Mouse (Mus musculus): ENCODE data around the gene Tnr. TPM values are rescaled to one million over a fixed set of nuclear protein-coding genes. Genes with fewer than 3 reads are reported as not detected.

The Tnr gene
- polyA plus RNA-seq, 2 experiments from 2014 or later = 0.04 TPM; not detected in 1

- no peak for ATAC-seq
These were observed 444.8 kb downstream of the Tnr start for GRCm38 (mm10) chr1:159968395-159968794.

DNA sequence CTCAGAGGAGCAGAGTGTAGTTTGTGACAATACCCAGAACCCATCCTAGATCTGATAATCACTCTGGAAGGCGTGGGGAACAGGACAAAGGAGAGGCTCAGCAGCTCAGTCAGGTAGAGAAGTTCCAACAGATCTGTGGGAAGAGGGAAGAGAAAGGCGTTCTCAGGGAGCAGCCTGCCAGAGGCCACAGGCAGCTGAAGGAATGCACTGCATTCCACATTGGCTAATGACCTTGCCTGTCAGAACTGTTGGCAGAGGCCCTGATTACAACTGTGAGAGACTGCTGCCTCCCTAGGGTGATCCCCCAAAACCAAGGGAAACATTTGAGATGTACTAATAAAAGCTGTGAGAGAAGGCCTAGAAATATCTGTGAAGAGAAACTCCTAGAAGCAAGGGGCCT, 454.2 kb downstream of the Tnr start:
- ATAC-seq = no peak

DNA sequence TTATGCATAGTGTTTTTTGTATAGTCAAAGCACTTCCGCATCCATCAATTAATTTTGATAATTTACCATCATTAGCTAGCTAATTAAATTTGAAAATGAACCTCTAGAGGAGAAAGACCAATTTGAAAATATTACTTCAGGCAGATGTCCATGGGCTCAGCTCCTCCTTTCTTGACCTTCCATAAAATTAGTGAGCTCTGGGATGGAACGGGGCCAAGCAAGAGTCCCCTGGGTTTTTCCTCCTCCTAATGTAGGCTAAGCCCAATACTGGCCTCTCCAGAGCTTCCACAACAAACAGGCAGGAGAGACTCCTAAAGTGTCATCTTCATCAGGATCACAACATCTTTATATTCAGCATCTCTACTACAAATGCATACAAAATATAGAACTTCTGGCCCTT, 455.5 kb downstream of the Tnr start:
- no peak for ATAC-seq

DNA sequence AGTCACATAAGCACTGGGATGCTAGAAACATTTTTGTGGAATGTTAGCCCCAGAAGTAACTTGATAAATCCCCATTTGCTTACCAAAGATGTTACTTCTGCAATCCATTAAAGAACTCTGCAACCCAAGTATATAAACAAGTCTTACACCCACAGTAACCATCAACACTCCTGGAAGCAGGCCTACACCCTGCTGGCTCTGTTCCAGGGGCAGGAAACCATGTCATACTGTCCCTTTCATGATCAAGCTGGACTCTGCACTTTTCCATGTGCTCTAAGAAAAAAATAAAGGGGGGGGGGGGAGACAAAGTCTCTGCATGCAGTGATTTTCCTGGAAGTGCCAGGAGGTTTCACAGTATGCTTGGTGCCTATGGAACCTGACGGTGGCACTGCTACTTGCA, 456.8 kb downstream of the Tnr start:
- ATAC-seq = no peak
